Mouse (Mus musculus): ENCODE measurements around the gene Snrk.
"Not testable (repeated sequence)": the region's sequence is repeated elsewhere in the genome, so short reads cannot be mapped to it uniquely, and the experiment has no call there.

The Snrk gene

GRCm38 (mm10) chr9:122139236-122139635, 22.2 kb downstream of the Snrk start:
- in situ Hi-C loops (cut with MboI, MseI): loop anchor here in 1 of 2 experiments (5.0 kb wide), 1 partner anchor 663 kb away; no protein-coding TSS in a partner anchor

GRCm38 (mm10) chr9:122143219-122143618, 26.2 kb downstream of the Snrk start:
- in situ Hi-C loops (cut with MboI, MseI): no loop called here

- in situ Hi-C loops (cut with MboI, MseI): no loop called here
Measured at GRCm38 (mm10) chr9:122144776-122145175, 27.7 kb downstream of the Snrk start.

GRCm38 (mm10) chr9:122145677-122146076, 28.6 kb downstream of the Snrk start:
- in situ Hi-C loops (cut with MboI, MseI): no loop called here

- in situ Hi-C loops (cut with MboI, MseI): no loop called here
Measured at GRCm38 (mm10) chr9:122146124-122146870, 29.2 kb downstream of the Snrk start.

- in situ Hi-C loops (cut with MboI, MseI): no loop called here
Measured at GRCm38 (mm10) chr9:122148356-122148755, 31.3 kb downstream of the Snrk start.

GRCm38 (mm10) chr9:122149997-122150826, 33.1 kb downstream of the Snrk start:
- in situ Hi-C loops (cut with MboI, MseI): no loop called here

- in situ Hi-C loops (cut with MboI, MseI): no loop called here
Measured at GRCm38 (mm10) chr9:122152063-122152462, 35.0 kb downstream of the Snrk start.

GRCm38 (mm10) chr9:122152501-122152900, 35.4 kb downstream of the Snrk start:
- in situ Hi-C loops (cut with MboI, MseI): no loop called here

- in situ Hi-C loops (cut with MboI, MseI): no loop called here
Measured at GRCm38 (mm10) chr9:122153436-122153835, 36.4 kb downstream of the Snrk start.

GRCm38 (mm10) chr9:122155193-122155592, 38.1 kb downstream of the Snrk start:
- in situ Hi-C loops (cut with MboI, MseI): no loop called here

GRCm38 (mm10) chr9:122156389-122157078, 39.5 kb downstream of the Snrk start:
- in situ Hi-C loops (cut with MboI, MseI): no loop called here

GRCm38 (mm10) chr9:122157079-122157441, 40.0 kb downstream of the Snrk start:
- in situ Hi-C loops (cut with MboI, MseI): no loop called here

GRCm38 (mm10) chr9:122164535-122164934, 47.5 kb downstream of the Snrk start:
- in situ Hi-C loops (cut with MboI, MseI): no loop called here

GRCm38 (mm10) chr9:122167719-122168118, 50.7 kb downstream of the Snrk start:
- in situ Hi-C loops (cut with MboI, MseI): not testable (repeated sequence)

GRCm38 (mm10) chr9:122169901-122170300, 52.8 kb downstream of the Snrk start:
- in situ Hi-C loops (cut with MboI, MseI): no loop called here

GRCm38 (mm10) chr9:122172612-122173186, 55.6 kb downstream of the Snrk start:
- in situ Hi-C loops (cut with MboI, MseI): no loop called here

GRCm38 (mm10) chr9:122173405-122174233, 56.6 kb downstream of the Snrk start:
- in situ Hi-C loops (cut with MboI, MseI): no loop called here

- in situ Hi-C loops (cut with MboI, MseI): no loop called here
Measured at GRCm38 (mm10) chr9:122174723-122175122, 57.7 kb downstream of the Snrk start.

- in situ Hi-C loops (cut with MboI, MseI): no loop called here
Measured at GRCm38 (mm10) chr9:122177256-122178220, 60.5 kb downstream of the Snrk start.

Data from T-helper 17 cell (primary cell).